Mouse (Mus musculus) heart, postnatal 0 days (tissue): ENCODE measurements around the gene Tcte1. TPM values are rescaled to one million over a fixed set of nuclear protein-coding genes. Genes with fewer than 3 reads are reported as not detected.

Experiments used
- ATAC-seq: fragments of 200-750 bp; cut with Nextera tagmentation; 2 replicates; pipeline ENCODE4 v1.8.0; 2017; ENCODE audit warnings: low read depth, moderate number of reproducible peaks, moderate library complexity; ENCODE audit not compliant: insufficient read depth
- DNase-seq: peaks from one replicate; pipeline ENCODE4 v3.0.0-alpha.2; 2016; ENCODE audit warnings: low spot score
- H3K27ac ChIP-seq: fragments of 300-500 bp; sonication (generic); 2 replicates; pipeline ENCODE4 v1.5.1; 2014; ENCODE audit warnings: low read depth, mild to moderate bottlenecking
- H3K27me3 ChIP-seq: fragments of 300-500 bp; sonication (generic); 2 replicates; pipeline ENCODE4 v1.6.1; 2014; ENCODE audit warnings: low read length, mixed read lengths; ENCODE audit not compliant: control insufficient read depth, insufficient read depth
- H3K36me3 ChIP-seq: fragments of 300-500 bp; sonication (generic); replicated peaks from 2 replicates; pipeline ENCODE4 v1.6.1; 2014; ENCODE audit warnings: low read length, mixed read lengths; ENCODE audit not compliant: control insufficient read depth, insufficient read depth
- H3K4me1 ChIP-seq: fragments of 300-500 bp; sonication (generic); 2 replicates; pipeline ENCODE4 v1.6.1; 2014; ENCODE audit warnings: antibody characterized with exemption; ENCODE audit not compliant: control insufficient read depth, insufficient read depth
- H3K4me2 ChIP-seq: fragments of 300-500 bp; sonication (generic); 2 replicates; pipeline ENCODE4 v1.6.1; 2014; ENCODE audit warnings: low read depth, mild to moderate bottlenecking, low read length, moderate library complexity
- H3K4me3 ChIP-seq: fragments of 300-500 bp; sonication (generic); 2 replicates; pipeline ENCODE4 v1.5.1; 2014; ENCODE audit warnings: low read depth, low read length
- H3K9ac ChIP-seq: fragments of 300-500 bp; sonication (generic); replicated peaks from 2 replicates; pipeline ENCODE4 v1.6.1; 2014; ENCODE audit warnings: low read depth, low read length, mixed read lengths
- H3K9me3 ChIP-seq: fragments of 300-500 bp; sonication (generic); replicated peaks from 2 replicates; pipeline ENCODE4 v1.6.1; 2016; ENCODE audit warnings: low read length; ENCODE audit not compliant: control insufficient read depth
- CTCF ChIP-seq: IDR thresholded peaks from 2 replicates; pipeline ENCODE4 v1.5.1; 2016; ENCODE audit warnings: antibody characterized with exemption, control low read depth, low read depth
- EP300 ChIP-seq: IDR thresholded peaks from 2 replicates; pipeline ENCODE4 v1.6.1; 2016; ENCODE audit warnings: antibody characterized with exemption, low read depth
- WGBS: fragments of 180-500 bp; shearing (Covaris S2); extraction: QIAGEN DNeasy Blood & Tissue Kit; methylation state at CpG from one replicate; pipeline ENCODE4 v1.1.7; 2014; 5-methylcytosine and 5-hydroxymethylcytosine counted together
- polyA plus RNA-seq: library from polyadenylated mRNA; unstranded; fragments of >200 nt; fragmentation: Nextera tagmentation; extraction: Ambion mirVana; gene quantifications from 2 replicates; pipeline ENCODE4 v1.2.1, GENCODE M21; 2015
- total RNA-seq: library from RNA; depleted of rRNA; stranded (reverse); fragments of >200 nt; gene quantifications from 2 replicates; pipeline ENCODE4 v1.2.3, GENCODE M21; 2014; ENCODE audit warnings: low replicate concordance

Gene Tcte1
- total and polyA plus RNA-seq, 2 experiments from 2014 or later: not detected

- Histone ChIP-seq H3K4me2 (peak overlapping the region; percentile 77), H3K4me3 (peak overlapping the region; percentile 94), H3K9ac (peak overlapping the region; percentile 80), H3K36me3 (peaks cover 31% of the 10 kb centered on the region), H3K9me3 (no peaks in the 10 kb centered on the region), H3K27me3 (no peaks in the 10 kb centered on the region), H3K4me1 (peaks cover 21% of the 10 kb centered on the region; the same call in 1 of the 2 replicates), H3K27ac (peak overlapping the region; percentile 97)
- 0% methylated on average over 17 of the region's 18 CpGs for WGBS
- peak; percentile 92 for DNase-seq
- TF ChIP-seq CTCF (no peak), EP300 (peak; percentile 78; the same call in 1 of the 2 replicates)
- ATAC-seq: peak; percentile 68
Measured at GRCm38 (mm10) chr17:45573780-45574123, 50.5 kb downstream of the Tcte1 start.

DNA sequence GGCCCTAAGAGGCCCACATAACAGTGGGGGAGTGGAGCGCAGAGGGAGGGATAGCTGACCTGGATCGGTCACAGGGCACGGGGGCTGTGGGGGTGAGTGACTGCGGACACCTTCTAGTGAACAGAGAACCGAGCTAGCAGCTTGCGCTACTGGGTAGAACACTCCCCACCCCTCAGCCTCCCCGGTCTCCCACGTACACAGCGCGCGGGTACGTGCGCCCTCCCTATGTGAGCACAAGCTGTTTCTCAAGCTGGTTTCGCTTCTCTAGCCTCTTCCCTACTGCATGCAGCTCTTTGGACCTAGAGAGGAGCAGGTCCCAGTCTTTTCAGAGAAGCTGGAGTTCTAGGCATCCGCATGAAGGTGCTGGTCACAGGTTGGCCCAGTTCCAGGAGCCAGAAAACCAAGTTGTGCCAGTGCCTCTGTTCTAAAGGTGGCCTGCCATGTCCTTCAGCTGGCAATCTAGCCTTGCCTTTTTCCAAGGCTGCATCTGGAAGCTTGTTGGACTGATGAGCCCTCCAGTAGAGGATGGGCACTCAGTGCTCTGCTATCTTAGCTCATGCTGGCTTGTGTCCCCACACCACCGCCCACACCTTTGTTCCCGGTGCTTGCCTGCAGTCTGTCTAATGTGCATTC lies 51.0 kb downstream of the Tcte1 start:
- ATAC-seq: peak; percentile 20
- TF ChIP-seq EP300: 0 out of 2 replicates have a peak, but pooled peaks have one; percentile 13
- TF ChIP-seq CTCF: no peak
- Histone ChIP-seq H3K4me3 (peak overlapping the region; percentile 94), H3K27me3 (no peaks in the 10 kb centered on the region), H3K9ac (peak overlapping the region; percentile 80), H3K4me1 (peaks cover 21% of the 10 kb centered on the region; the same call in 1 of the 2 replicates), H3K36me3 (peaks cover 26% of the 10 kb centered on the region), H3K27ac (peak overlapping the region; percentile 97), H3K9me3 (no peaks in the 10 kb centered on the region), H3K4me2 (peak overlapping the region; percentile 77)
- DNase-seq: no peak
- 2% methylated on average over 17 of the region's 17 CpGs for WGBS

DNA sequence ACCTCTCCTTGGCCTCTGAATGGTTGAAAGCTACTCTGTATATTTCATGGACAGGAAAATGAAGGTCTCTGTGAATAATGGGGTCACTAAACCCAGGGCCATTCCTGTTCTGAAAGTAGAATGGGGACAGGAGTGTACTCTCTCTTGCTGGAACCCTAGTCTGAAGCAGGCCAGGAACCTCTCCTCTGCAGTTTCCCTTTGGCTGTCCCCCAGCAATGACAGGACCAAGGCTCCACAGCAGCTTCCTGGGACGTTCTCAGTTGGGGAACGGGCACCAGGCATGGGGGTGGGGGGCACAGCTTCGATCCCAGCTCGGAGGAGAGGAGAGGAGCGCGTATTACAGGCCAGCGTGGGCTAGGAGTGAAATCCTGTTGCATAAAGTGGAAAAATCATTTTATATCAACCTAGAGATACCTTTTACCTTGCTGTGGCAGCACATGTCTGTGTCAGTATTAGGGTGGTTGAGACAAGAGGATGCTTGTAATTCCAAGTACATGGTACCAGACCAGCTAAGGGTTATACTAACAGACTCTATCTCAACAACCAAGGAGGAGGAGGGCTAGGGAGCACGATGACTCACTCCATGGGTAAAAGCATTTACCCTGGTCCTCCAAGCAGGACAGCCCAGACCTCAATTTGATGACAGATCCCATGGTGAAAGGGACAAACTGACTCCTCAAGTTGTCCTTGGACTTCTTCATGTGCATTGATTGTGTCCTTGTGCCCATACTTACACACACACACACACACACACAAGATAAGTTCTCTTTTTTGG lies 52.1 kb downstream of the Tcte1 start:
- H3K9ac ChIP-seq: no peak overlapping the region
- peaks cover 15% of the 10 kb centered on the region for H3K36me3 ChIP-seq
- peak overlapping the region; percentile 97 for H3K27ac ChIP-seq
- TF ChIP-seq CTCF (no peak), EP300 (no peak)
- H3K4me3 ChIP-seq: no peak overlapping the region
- H3K27me3 ChIP-seq: no peaks in the 10 kb centered on the region
- H3K9me3 ChIP-seq: no peaks in the 10 kb centered on the region
- no peak overlapping the region for H3K4me2 ChIP-seq
- ATAC-seq: no peak
- DNase-seq: no peak
- peaks cover 21% of the 10 kb centered on the region; the same call in 1 of the 2 replicates for H3K4me1 ChIP-seq
- WGBS: 88% methylated on average over 8 of the region's 8 CpGs

DNA sequence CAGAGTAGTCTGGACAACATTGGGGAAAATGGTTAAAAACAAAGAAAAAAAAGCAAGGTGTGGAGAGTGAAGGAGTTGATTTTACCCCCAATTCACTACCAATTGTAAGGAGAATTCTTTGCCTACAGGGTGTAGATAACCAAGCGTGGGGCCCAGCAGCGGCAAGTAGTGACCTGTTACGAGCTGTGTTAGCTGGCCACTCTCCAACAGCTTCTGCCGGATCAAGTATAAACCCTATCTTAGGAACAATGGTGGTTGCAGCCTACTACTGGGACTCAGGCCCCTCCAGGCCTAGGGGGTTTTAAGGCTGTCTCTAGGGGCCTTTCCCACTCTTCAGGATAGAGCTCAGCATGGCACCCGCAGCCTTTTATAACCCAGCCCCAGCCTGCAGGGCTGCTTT lies 55.0 kb downstream of the Tcte1 start:
- 17% methylated on average over 5 of the region's 5 CpGs for WGBS
- Histone ChIP-seq H3K4me1 (peaks cover 20% of the 10 kb centered on the region; the same call in 1 of the 2 replicates), H3K27ac (peak overlapping the region; percentile 82), H3K27me3 (no peaks in the 10 kb centered on the region), H3K9me3 (no peaks in the 10 kb centered on the region), H3K4me3 (no peak overlapping the region), H3K9ac (0 out of 2 replicates have a peak overlapping the region, but pooled peaks have one; percentile 29), H3K36me3 (no peaks in the 10 kb centered on the region), H3K4me2 (no peak overlapping the region; the same call in 1 of the 2 replicates)
- DNase-seq (no peak), ATAC-seq (no peak)
- TF ChIP-seq EP300 (no peak), CTCF (no peak)

DNA sequence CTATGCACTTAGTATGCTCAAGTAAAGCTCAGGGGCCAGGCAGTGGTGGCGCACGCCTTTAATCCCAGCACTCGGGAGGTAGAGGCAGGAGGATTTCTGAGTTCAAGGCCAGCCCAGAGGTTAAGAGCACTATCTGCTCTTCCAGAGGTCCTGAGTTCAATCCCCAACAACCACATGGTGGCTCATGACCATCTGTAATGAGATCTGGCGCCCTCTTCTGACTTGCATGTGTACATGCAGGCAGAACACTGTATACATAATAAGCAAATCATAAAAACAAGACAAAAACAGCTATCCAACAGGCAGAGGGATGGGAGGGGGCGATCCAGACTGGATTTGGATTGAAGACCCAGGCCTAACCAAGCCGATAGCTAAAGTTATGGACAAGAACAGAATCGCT lies 55.6 kb downstream of the Tcte1 start:
- no peak for TF ChIP-seq EP300
- peak; percentile 59 for TF ChIP-seq CTCF
- H3K36me3 ChIP-seq: no peaks in the 10 kb centered on the region
- no peaks in the 10 kb centered on the region for H3K27me3 ChIP-seq
- peaks cover 20% of the 10 kb centered on the region; the same call in 1 of the 2 replicates for H3K4me1 ChIP-seq
- peak overlapping the region; percentile 82 for H3K27ac ChIP-seq
- ATAC-seq (no peak), DNase-seq (no peak)
- H3K9ac ChIP-seq: no peak overlapping the region
- no peak overlapping the region for H3K4me2 ChIP-seq
- 74% methylated on average over 7 of the region's 7 CpGs for WGBS
- no peak overlapping the region for H3K4me3 ChIP-seq
- H3K9me3 ChIP-seq: no peaks in the 10 kb centered on the region
